In genomic region chr8:83181851-83182482, GRCm38 (mm10) we compare ENCODE assay signal across 26 mouse cellular contexts. TPM values are rescaled to one million over a fixed set of nuclear protein-coding genes. Genes with fewer than 3 reads are reported as not detected.
A peak's percentile ranks its signal among the peaks of the same experiment; 100 is the strongest.
DNase-seq lines count a peak whose midpoint lies in the region; ATAC-seq and TF ChIP-seq lines count a peak whose summit lies in the region.
"Had no signal": no experiment of that assay in that cellular context is flagged by ENCODE, and none has a peak within 500 bp of the region (broad histone marks: within the 10 kb centered on the region; RNA-seq: fewer than 3 reads in every experiment).

No protein-coding gene starts in this region.

- no peak for TF ChIP-seq CTCF in lung, embryonic 14.5 days (IDR thresholded peaks at IDR 0.05; ENCODE audit: low read depth)

- WGBS in lung, embryonic 14.5 days = 57% methylated on average over 6 of the region's 6 CpGs
- WGBS in midbrain, embryonic 14.5 days = 74% methylated on average over 6 of the region's 6 CpGs
- WGBS in midbrain, embryonic 15.5 days = 71% methylated on average over 6 of the region's 6 CpGs
- WGBS in hindbrain, embryonic 13.5 days = 83% methylated on average over 6 of the region's 6 CpGs
- 33% methylated on average over 6 of the region's 6 CpGs for WGBS in stomach, embryonic 15.5 days

- peak overlapping the region; percentile 67 for H3K27ac ChIP-seq in lung, embryonic 14.5 days (ENCODE audit: low read depth)
- H3K27ac ChIP-seq in midbrain, embryonic 14.5 days (replicated peaks; ENCODE audit: low read depth, low read length) = 0 out of 2 replicates have a peak overlapping the region, but pooled peaks have one; percentile 26
- H3K27ac ChIP-seq in midbrain, embryonic 15.5 days = no peak overlapping the region
- H3K27ac ChIP-seq in hindbrain, embryonic 13.5 days = peak overlapping the region; percentile 74
- H3K27ac ChIP-seq in stomach, embryonic 15.5 days = peak overlapping the region; percentile 87
- H3K27ac ChIP-seq: forebrain, embryonic 12.5 days; limb, embryonic 15.5 days; liver, embryonic 15.5 days; macrophage had no signal

- DNase-seq in lung, embryonic 14.5 days = peak; percentile 46
- DNase-seq in lung, postnatal 36 days = no peak
- no peak for DNase-seq in midbrain, embryonic 14.5 days
- DNase-seq in layer of hippocampus, postnatal 25 days (ENCODE audit: extremely low spot score in 1 of 2, low spot score in 1 of 2) = no peak
- DNase-seq in heart, postnatal 36 days = no peak
- DNase-seq: adrenal gland, adult 2 months; cerebellum, adult 11 months; cerebellum, adult 9-11 months; gastrocnemius, postnatal 25 days; heart, adult 18-20 months; heart, postnatal 14 days; kidney, adult 9 months; kidney, postnatal 25 days; thymus, postnatal 25 days had no signal

- no peaks in the 10 kb centered on the region for H3K36me3 ChIP-seq in lung, embryonic 14.5 days (ENCODE audit: insufficient read depth)
- no peaks in the 10 kb centered on the region for H3K36me3 ChIP-seq in midbrain, embryonic 14.5 days (ENCODE audit: control insufficient read depth, insufficient read depth, low read length)
- H3K36me3 ChIP-seq in midbrain, embryonic 15.5 days (replicated peaks) = no peaks in the 10 kb centered on the region
- no peaks in the 10 kb centered on the region for H3K36me3 ChIP-seq in hindbrain, embryonic 13.5 days
- no peaks in the 10 kb centered on the region for H3K36me3 ChIP-seq in stomach, embryonic 15.5 days
- H3K36me3 ChIP-seq: forebrain, embryonic 12.5 days; heart, embryonic 13.5 days; intestine, embryonic 15.5 days; limb, embryonic 15.5 days; liver, embryonic 15.5 days had no signal

- H3K9ac ChIP-seq in lung, embryonic 14.5 days = no peak overlapping the region
- H3K9ac ChIP-seq in midbrain, embryonic 14.5 days (replicated peaks; ENCODE audit: low read length) = no peak overlapping the region
- no peak overlapping the region for H3K9ac ChIP-seq in midbrain, embryonic 15.5 days
- no peak overlapping the region for H3K9ac ChIP-seq in hindbrain, embryonic 13.5 days
- no peak overlapping the region for H3K9ac ChIP-seq in stomach, embryonic 15.5 days
- H3K9ac ChIP-seq: forebrain, embryonic 12.5 days; heart, embryonic 13.5 days; intestine, embryonic 15.5 days; limb, embryonic 15.5 days; liver, embryonic 15.5 days had no signal

- no peak overlapping the region for H3K4me3 ChIP-seq in lung, embryonic 14.5 days (ENCODE audit: low read depth, low read length)
- no peak overlapping the region for H3K4me3 ChIP-seq in midbrain, embryonic 14.5 days (replicated peaks; ENCODE audit: low read depth, low read length)
- no peak overlapping the region for H3K4me3 ChIP-seq in midbrain, embryonic 15.5 days
- H3K4me3 ChIP-seq in hindbrain, embryonic 13.5 days = no peak overlapping the region
- H3K4me3 ChIP-seq in stomach, embryonic 15.5 days (replicated peaks) = no peak overlapping the region
- H3K4me3 ChIP-seq: erythroblast, embryonic 14.5 days; forebrain, embryonic 12.5 days; heart, embryonic 13.5 days; intestine, embryonic 15.5 days; limb, embryonic 15.5 days; liver, embryonic 15.5 days had no signal

- H3K27me3 ChIP-seq in lung, embryonic 14.5 days (ENCODE audit: insufficient read depth, low read length) = no peaks in the 10 kb centered on the region
- no peaks in the 10 kb centered on the region for H3K27me3 ChIP-seq in midbrain, embryonic 14.5 days (ENCODE audit: control insufficient read depth, insufficient read depth, low read length)
- H3K27me3 ChIP-seq in midbrain, embryonic 15.5 days (replicated peaks) = no peaks in the 10 kb centered on the region
- no peaks in the 10 kb centered on the region for H3K27me3 ChIP-seq in hindbrain, embryonic 13.5 days
- no peaks in the 10 kb centered on the region for H3K27me3 ChIP-seq in stomach, embryonic 15.5 days (replicated peaks)
- H3K27me3 ChIP-seq: forebrain, embryonic 12.5 days; heart, embryonic 13.5 days; intestine, embryonic 15.5 days; limb, embryonic 15.5 days had no signal

- no peak overlapping the region for H3K4me2 ChIP-seq in lung, embryonic 14.5 days
- H3K4me2 ChIP-seq in midbrain, embryonic 14.5 days (ENCODE audit: low read length) = no peak overlapping the region
- no peak overlapping the region for H3K4me2 ChIP-seq in midbrain, embryonic 15.5 days
- no peak overlapping the region for H3K4me2 ChIP-seq in hindbrain, embryonic 13.5 days
- no peak overlapping the region for H3K4me2 ChIP-seq in stomach, embryonic 15.5 days
- H3K4me2 ChIP-seq: forebrain, embryonic 12.5 days; heart, embryonic 13.5 days; intestine, embryonic 15.5 days; limb, embryonic 15.5 days; liver, embryonic 15.5 days had no signal

- intact Hi-C loops in heart, postnatal 36 days (cut with DNase I) = no loop called here

- no peaks in the 10 kb centered on the region; the same call in 1 of the 2 replicates for H3K4me1 ChIP-seq in lung, embryonic 14.5 days (ENCODE audit: insufficient read depth)
- H3K4me1 ChIP-seq in midbrain, embryonic 14.5 days (ENCODE audit: control insufficient read depth, insufficient read depth, low read length) = peaks cover 38% of the 10 kb centered on the region
- H3K4me1 ChIP-seq in midbrain, embryonic 15.5 days = peaks cover 45% of the 10 kb centered on the region
- H3K4me1 ChIP-seq in hindbrain, embryonic 13.5 days (replicated peaks) = peaks cover 55% of the 10 kb centered on the region
- H3K4me1 ChIP-seq in stomach, embryonic 15.5 days = peaks cover 37% of the 10 kb centered on the region

- H3K9me3 ChIP-seq in lung, embryonic 14.5 days (ENCODE audit: low read depth, low read length) = no peaks in the 10 kb centered on the region
- no peaks in the 10 kb centered on the region for H3K9me3 ChIP-seq in midbrain, embryonic 14.5 days (ENCODE audit: control insufficient read depth, low read length)
- no peaks in the 10 kb centered on the region for H3K9me3 ChIP-seq in midbrain, embryonic 15.5 days
- no peaks in the 10 kb centered on the region for H3K9me3 ChIP-seq in hindbrain, embryonic 13.5 days
- H3K9me3 ChIP-seq in stomach, embryonic 15.5 days = no peaks in the 10 kb centered on the region
- H3K9me3 ChIP-seq: forebrain, embryonic 12.5 days; heart, embryonic 13.5 days; intestine, embryonic 15.5 days; limb, embryonic 15.5 days; liver, embryonic 15.5 days had no signal

- peak; percentile 29; the same call in 1 of the 2 replicates for ATAC-seq in lung, embryonic 14.5 days (ENCODE audit: insufficient read depth)
- ATAC-seq in midbrain, embryonic 14.5 days (ENCODE audit: low FRiP score, low TSS enrichment) = 0 out of 2 replicates have a peak, but pooled peaks have one; percentile 9
- ATAC-seq in midbrain, embryonic 15.5 days (replicated peaks) = no peak; the same call in 1 of the 2 replicates
- ATAC-seq in hindbrain, embryonic 13.5 days (ENCODE audit: low FRiP score) = no peak
- peak; percentile 57 for ATAC-seq in stomach, embryonic 15.5 days (ENCODE audit: insufficient read depth, low FRiP score, low read depth)

RNA-seq across cellular contexts. Expression of gene Gm10645, which starts 16.0 kb away (rescaled TPM):
- 1.2 TPM in 2 replicates for polyA plus RNA-seq in lung, embryonic 14.5 days (2014; fragmentation: Nextera tagmentation; extraction: Ambion mirVana)
- 9.3 and 13.1 TPM in 2 replicates for polyA plus RNA-seq in midbrain, embryonic 14.5 days (2014; fragmentation: Nextera tagmentation; extraction: Ambion mirVana)
- polyA plus RNA-seq in midbrain, embryonic 15.5 days (2015; fragmentation: Nextera tagmentation; extraction: Ambion mirVana) = 8.0 and 8.6 TPM in 2 replicates
- 6.9 and 7.3 TPM in 2 replicates for polyA plus RNA-seq in hindbrain, embryonic 13.5 days (2015; fragmentation: Nextera tagmentation; extraction: Ambion mirVana)
- polyA plus RNA-seq in stomach, embryonic 15.5 days (2015; fragmentation: Nextera tagmentation; extraction: Ambion mirVana) = 2.8 and 3.1 TPM in 2 replicates
- 1 to 10 TPM; 1.2 TPM for total RNA-seq in layer of hippocampus, postnatal 25 days (2021)
- total RNA-seq in heart, postnatal 36 days (2021) = not detected
- total RNA-seq: common myeloid progenitor, adult 5-6 weeks; gastrocnemius, postnatal 25 days; heart, adult 18-20 months; heart, postnatal 14 days; MEL had no signal
- polyA plus RNA-seq: erythroblast, embryonic 14.5 days had no signal

RNA-seq across cellular contexts. Expression of gene Tbc1d9, which starts 16.8 kb away (rescaled TPM):
- 1.4 and 2.2 TPM in 2 replicates for polyA plus RNA-seq in lung, embryonic 14.5 days (2014; fragmentation: Nextera tagmentation; extraction: Ambion mirVana)
- 21.7 and 22.1 TPM in 2 replicates for polyA plus RNA-seq in midbrain, embryonic 14.5 days (2014; fragmentation: Nextera tagmentation; extraction: Ambion mirVana)
- 18.1 and 18.9 TPM in 2 replicates for polyA plus RNA-seq in midbrain, embryonic 15.5 days (2015; fragmentation: Nextera tagmentation; extraction: Ambion mirVana)
- 15.9 and 16.4 TPM in 2 replicates for polyA plus RNA-seq in hindbrain, embryonic 13.5 days (2015; fragmentation: Nextera tagmentation; extraction: Ambion mirVana)
- 3.0 and 3.8 TPM in 2 replicates for polyA plus RNA-seq in stomach, embryonic 15.5 days (2015; fragmentation: Nextera tagmentation; extraction: Ambion mirVana)
- total RNA-seq in layer of hippocampus, postnatal 25 days (2021) = 10 to 100 TPM; 66.7 to 70.1 TPM
- 1 to 10 TPM; 2.2 to 3.3 TPM for total RNA-seq in heart, postnatal 36 days (2021)
- total RNA-seq: MEL had no signal
- polyA plus RNA-seq: erythroblast, embryonic 14.5 days had no signal

Comparison
In these comparisons a context has a peak if more than half of its experiments do, and no peak if none do; other contexts are left out.
1. ATAC-seq: peak in lung, embryonic 14.5 days (single experiment), midbrain, embryonic 14.5 days (single experiment) and stomach, embryonic 15.5 days (single experiment); none in midbrain, embryonic 15.5 days (single experiment) and hindbrain, embryonic 13.5 days (single experiment).